Mouse (Mus musculus) induced T-regulatory cell, adult 2 months (primary cell): Measurements from ENCODE around the gene Tnfrsf12a.
A peak's percentile ranks its signal among the peaks of the same experiment; 100 is the strongest.

Experiments used
- DNase-seq: peaks from one replicate; pipeline ENCODE4 v3.0.0-alpha.2; 2012; ENCODE audit warnings: low read depth

The Tnfrsf12a gene

GRCm38 (mm10) chr17:23677236-23677679 lies at the start of gene Tnfrsf12a:
TSS of gene Tnfrsf12a (minus strand) at chr17:23677468.
- DNase-seq, result peak; percentile 95

- DNase-seq, result no peak
These were observed 49.5 kb upstream of the Tnfrsf12a start for GRCm38 (mm10) chr17:23726758-23727142.

DNA sequence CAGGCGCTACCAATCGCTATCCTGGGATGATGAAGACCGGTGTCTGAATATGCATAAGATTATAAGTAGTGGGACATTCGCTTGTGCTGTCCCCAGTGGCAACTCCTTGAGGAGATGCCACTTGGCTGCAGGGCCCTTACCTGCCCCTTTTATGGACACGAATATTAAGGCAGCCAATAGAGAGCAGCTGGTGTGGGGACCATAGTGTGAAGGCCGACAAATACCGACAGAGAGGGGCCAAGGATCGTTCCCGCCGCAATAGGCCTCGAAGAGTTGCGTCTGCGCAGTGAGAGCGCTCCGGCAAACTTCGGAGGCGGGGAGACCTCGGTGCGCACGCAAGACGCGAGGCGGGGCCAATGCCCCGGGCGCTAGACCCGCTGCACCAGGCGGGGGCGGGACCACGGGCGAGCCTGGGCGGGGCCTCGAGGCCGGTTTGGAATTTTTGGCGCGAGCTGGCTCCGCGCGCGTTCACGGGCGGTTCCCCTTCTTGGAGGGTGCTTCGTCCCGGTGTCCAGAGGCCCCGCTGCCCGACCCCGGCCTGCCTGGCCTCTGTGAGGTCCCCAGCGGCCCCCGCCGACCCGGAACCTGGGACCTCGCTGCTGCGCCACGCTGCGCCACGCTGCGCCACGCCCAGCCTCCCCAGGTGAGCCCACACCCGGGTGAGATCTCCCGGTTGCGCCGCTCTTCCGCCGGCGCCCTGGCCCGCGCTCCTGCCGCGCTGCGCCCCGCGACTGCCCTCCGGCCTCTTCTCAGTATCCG lies 48.9 kb upstream of the Tnfrsf12a start, which contains the start of gene Pkmyt1:
Pkmyt1 (plus strand) TSS at position 338 of the 759 bp plus-strand sequence.
- peak; percentile 97 for DNase-seq

DNA sequence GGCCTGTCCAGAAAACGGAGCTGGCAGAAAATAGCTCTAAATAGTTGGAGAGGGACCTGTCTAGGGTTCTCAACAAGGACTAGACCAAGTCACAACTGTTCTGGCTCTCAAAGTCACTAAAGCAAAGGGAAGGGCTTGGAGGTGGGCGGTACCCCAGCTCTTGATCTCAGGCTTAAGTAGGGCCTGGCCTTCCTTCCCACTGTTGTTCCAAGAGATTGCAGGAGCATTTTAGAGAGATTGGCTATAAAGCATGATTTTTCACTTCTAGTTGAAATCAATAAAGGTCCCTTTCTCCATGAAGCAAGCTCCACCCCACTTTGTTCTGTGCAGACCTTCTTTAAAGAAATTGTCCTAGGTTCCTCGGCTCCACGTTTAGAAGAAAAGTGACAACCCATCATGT lies 48.2 kb upstream of the Tnfrsf12a start:
- DNase-seq, result no peak

GRCm38 (mm10) chr17:23722376-23723125 lies 45.3 kb upstream of the Tnfrsf12a start, which contains the start of gene 1520401A03Rik:
TSS of gene 1520401A03Rik (minus strand) at chr17:23722783.
- DNase-seq, result no peak

GRCm38 (mm10) chr17:23721886-23722285 lies 44.6 kb upstream of the Tnfrsf12a start:
- DNase-seq, result no peak

GRCm38 (mm10) chr17:23719455-23719854 lies 42.2 kb upstream of the Tnfrsf12a start:
- DNase-seq, result no peak

GRCm38 (mm10) chr17:23717003-23717402 lies 39.7 kb upstream of the Tnfrsf12a start:
- no peak for DNase-seq

- DNase-seq, result peak; percentile 86
These were observed 28.9 kb upstream of the Tnfrsf12a start for GRCm38 (mm10) chr17:23706212-23706611.

DNA sequence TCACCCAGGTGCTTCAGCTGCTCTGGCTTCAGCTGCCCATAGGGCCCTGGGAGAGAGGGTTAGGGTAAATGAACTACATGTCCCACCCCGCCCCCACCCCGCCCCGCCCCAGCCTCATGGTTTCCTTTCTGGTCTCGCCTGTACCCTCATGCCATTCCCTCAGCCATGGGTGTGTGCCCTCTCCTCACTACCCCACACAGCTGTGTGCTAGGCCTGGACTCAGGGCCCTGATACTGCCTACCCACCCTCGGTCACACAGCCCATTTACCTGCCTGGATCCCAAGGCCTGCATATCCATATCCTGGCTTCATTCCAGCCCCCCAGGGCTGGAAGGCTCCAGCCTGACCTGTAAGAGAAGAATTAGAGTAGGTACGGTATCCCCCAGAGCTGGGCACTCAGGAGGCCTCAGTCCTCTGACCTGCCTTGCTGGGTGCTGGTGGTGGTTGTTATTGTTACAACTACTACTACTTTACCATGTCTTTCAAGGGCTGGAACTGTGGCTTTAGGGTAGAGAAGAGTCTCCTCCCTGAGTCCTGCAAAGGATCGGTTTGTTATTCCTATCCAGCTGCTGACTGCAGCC lies 28.3 kb upstream of the Tnfrsf12a start:
- DNase-seq, result no peak

DNA sequence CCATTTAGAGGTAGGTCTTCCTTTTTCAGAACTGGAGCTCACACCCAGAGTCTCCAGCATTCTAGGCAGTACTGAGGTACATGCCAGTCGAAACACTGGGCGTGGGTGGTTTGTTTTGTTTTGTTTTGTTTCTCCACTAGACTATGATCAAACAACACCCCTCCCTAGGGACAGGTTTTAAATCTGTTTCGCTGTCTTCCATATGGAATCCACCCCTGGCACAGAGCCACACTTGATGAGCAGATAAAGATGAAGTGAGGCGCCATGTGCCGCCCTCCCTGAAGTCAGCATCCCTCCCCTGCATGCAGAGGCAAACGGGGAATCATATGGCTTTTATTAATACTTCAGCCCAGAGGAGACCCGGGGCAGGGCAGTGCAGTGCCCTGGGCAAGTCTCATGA lies 27.5 kb upstream of the Tnfrsf12a start:
- no peak for DNase-seq

GRCm38 (mm10) chr17:23703301-23703700 lies 26.0 kb upstream of the Tnfrsf12a start:
- DNase-seq, result no peak

DNA sequence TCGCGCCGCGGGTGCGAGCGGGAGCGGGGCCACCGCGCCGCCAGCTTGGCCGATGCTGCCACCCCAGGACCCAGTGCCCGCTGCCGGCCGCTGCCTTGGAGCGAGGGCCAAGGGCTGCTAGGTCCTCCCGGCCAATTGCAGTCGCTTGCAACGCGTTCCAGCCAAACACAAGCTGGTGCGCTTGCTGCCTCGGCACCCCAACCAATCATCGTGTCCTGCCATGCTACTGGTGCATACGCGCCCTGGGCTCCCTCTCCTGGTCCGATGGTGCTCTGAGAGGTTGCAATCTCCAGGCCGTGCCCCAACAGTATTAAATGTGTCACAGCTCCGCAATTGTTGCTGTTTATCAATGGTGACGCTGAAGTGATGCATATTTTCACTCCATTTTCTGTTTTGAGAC lies 22.8 kb upstream of the Tnfrsf12a start:
- DNase-seq, result peak; percentile 86

GRCm38 (mm10) chr17:23699131-23700077 lies 22.1 kb upstream of the Tnfrsf12a start:
- DNase-seq, result no peak

DNA sequence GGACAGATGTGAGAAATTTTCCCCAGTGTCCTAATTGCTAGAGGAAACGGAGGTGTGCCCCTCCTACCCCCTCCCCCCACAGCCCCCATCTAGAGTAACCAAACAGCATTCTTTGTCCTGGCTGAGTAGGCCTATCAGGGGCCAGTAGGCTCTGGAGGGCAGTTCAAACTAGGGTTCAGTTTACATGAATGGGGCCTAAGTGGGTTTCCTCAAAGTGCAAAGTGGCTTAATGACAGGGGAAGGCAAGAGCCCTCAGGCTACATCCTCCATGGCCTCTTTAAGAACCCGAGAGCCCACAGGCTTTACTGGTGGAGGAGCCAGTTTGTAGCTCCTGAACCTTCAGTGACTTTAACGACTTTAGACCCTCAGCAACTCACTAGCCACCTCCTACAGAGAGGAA lies 18.5 kb upstream of the Tnfrsf12a start:
- no peak for DNase-seq

- no peak for DNase-seq
These were observed 17.2 kb upstream of the Tnfrsf12a start for GRCm38 (mm10) chr17:23694491-23694890.

- no peak for DNase-seq
These were observed 6.8 kb upstream of the Tnfrsf12a start, which contains the start of gene Cldn9 for GRCm38 (mm10) chr17:23683856-23684672. TSS of gene Cldn9 (minus strand) at chr17:23684026.

DNA sequence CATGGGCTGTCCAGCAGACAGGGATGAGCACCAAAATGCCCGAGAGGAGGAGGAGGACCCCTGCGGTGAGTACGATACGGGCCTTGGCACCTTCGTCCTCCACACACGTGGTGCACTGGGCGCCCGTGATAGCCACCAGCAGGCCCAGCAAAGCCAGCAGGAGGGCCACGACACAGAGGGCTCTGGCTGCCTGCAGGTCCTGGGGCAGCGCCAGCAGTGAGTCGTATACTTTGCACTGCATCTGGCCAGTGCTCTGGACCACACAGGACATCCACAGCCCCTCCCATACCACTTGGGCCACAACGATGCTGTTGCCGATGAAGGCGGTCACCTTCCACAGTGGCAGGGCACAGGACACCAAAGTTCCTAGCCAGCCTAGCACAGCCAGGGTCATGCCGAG lies 6.0 kb upstream of the Tnfrsf12a start:
- no peak for DNase-seq

DNA sequence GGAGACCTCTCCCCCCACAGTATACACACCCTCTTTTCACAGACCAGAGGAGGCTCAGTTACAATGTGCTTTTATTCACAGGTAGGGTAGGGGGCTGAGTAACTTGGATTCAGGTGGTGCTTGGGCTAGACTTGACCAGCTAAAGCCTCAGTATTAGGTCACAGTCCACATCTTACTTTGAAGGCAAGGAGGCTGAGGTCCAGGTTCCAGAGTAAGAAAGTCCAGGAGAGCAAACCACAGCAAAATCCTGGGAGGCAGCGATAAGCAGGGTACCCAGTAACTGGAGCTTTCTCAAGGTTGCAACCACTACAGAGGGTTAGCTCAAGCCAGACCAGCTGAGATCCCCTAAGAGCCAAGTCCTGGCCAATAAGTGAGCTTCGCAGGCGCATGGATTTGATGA lies 5.3 kb upstream of the Tnfrsf12a start:
- no peak for DNase-seq

GRCm38 (mm10) chr17:23682092-23682491 lies 4.8 kb upstream of the Tnfrsf12a start:
- no peak for DNase-seq

- DNase-seq, result no peak
These were observed 3.8 kb upstream of the Tnfrsf12a start for GRCm38 (mm10) chr17:23681086-23681485.
